Mouse (Mus musculus) midbrain, embryonic 16.5 days (tissue): ENCODE results near the gene Slc9a3r1. TPM values are rescaled to one million over a fixed set of nuclear protein-coding genes. Genes with fewer than 3 reads are reported as not detected.

Source experiments
- ATAC-seq: fragments of 200-750 bp; cut with Nextera tagmentation; 2 replicates; pipeline ENCODE4 v1.8.0; 2017; ENCODE audit warnings: moderate TSS enrichment
- H3K27ac ChIP-seq: fragments of 300-500 bp; sonication (generic); 2 replicates; pipeline ENCODE4 v1.5.1; 2014; ENCODE audit warnings: mild to moderate bottlenecking, low read length, mixed read lengths
- H3K27me3 ChIP-seq: fragments of 300-500 bp; sonication (generic); 2 replicates; pipeline ENCODE4 v1.6.1; 2014; ENCODE audit warnings: low read depth, low read length, mixed read lengths; ENCODE audit not compliant: control insufficient read depth, insufficient read depth
- H3K36me3 ChIP-seq: fragments of 300-500 bp; sonication (generic); 2 replicates; pipeline ENCODE4 v1.6.1; 2014; ENCODE audit warnings: mild to moderate bottlenecking, low read length, moderate library complexity, mixed read lengths; ENCODE audit not compliant: control insufficient read depth, insufficient read depth
- H3K4me1 ChIP-seq: fragments of 300-500 bp; sonication (generic); 2 replicates; pipeline ENCODE4 v1.6.1; 2014; ENCODE audit warnings: mild to moderate bottlenecking, low read length, mixed read lengths; ENCODE audit not compliant: control insufficient read depth, insufficient read depth
- H3K4me2 ChIP-seq: fragments of 300-500 bp; sonication (generic); 2 replicates; pipeline ENCODE4 v1.6.1; 2014; ENCODE audit warnings: mild to moderate bottlenecking, low read length, mixed read lengths
- H3K4me3 ChIP-seq: fragments of 300-500 bp; sonication (generic); 2 replicates; pipeline ENCODE4 v1.5.1; 2014; ENCODE audit warnings: low read depth, mild to moderate bottlenecking, low read length, moderate library complexity, mixed read lengths
- H3K9ac ChIP-seq: fragments of 300-500 bp; sonication (generic); 2 replicates; pipeline ENCODE4 v1.6.1; 2014; ENCODE audit warnings: low read depth, low read length, mixed read lengths
- H3K9me3 ChIP-seq: fragments of 300-500 bp; sonication (generic); replicated peaks from 2 replicates; pipeline ENCODE4 v1.6.1; 2014; ENCODE audit warnings: mild to moderate bottlenecking, low read length, mixed read lengths; ENCODE audit not compliant: control insufficient read depth, poor library complexity, severe bottlenecking
- WGBS: fragments of 180-500 bp; shearing (Covaris S2); extraction: QIAGEN DNeasy Blood & Tissue Kit; methylation state at CpG from one replicate; pipeline ENCODE4 v1.1.7; 2014; 5-methylcytosine and 5-hydroxymethylcytosine counted together
- polyA plus RNA-seq: library from polyadenylated mRNA; unstranded; fragments of >200 nt; fragmentation: Nextera tagmentation; extraction: Ambion mirVana; gene quantifications from 2 replicates; pipeline ENCODE4 v1.2.1, GENCODE M21; 2015

Gene Slc9a3r1
- 47.5 and 57.5 TPM in 2 replicates for polyA plus RNA-seq

- Histone ChIP-seq H3K9me3 (peaks cover 4% of the 10 kb centered on the region; the same call in 1 of the 2 replicates), H3K4me1 (peaks cover 19% of the 10 kb centered on the region), H3K4me3 (peak within 1 kb of the TSS; percentile 49), H3K27me3 (peaks cover 42% of the 10 kb centered on the region), H3K9ac (peak within 1 kb of the TSS; percentile 32), H3K4me2 (peak within 1 kb of the TSS; percentile 64), H3K36me3 (no peaks in the 10 kb centered on the region), H3K27ac (peak within 1 kb of the TSS; percentile 58; the same call in 1 of the 2 replicates)
- under 1% methylated on average over 46 of the region's 47 CpGs for WGBS
- ATAC-seq: peak; percentile 91
These were observed at the start of gene Slc9a3r1 for GRCm38 (mm10) chr11:115162832-115163480. Gene Slc9a3r1, plus strand, starts transcription at chr11:115163341.

GRCm38 (mm10) chr11:115119409-115119808 is 43.7 kb upstream of the Slc9a3r1 start:
- 82% methylated on average over 9 of the region's 9 CpGs for WGBS
- H3K27me3 ChIP-seq: no peaks in the 10 kb centered on the region
- H3K36me3 ChIP-seq: no peaks in the 10 kb centered on the region
- no peaks in the 10 kb centered on the region for H3K4me1 ChIP-seq
- no peak overlapping the region for H3K9ac ChIP-seq
- no peak overlapping the region for H3K4me2 ChIP-seq
- H3K27ac ChIP-seq: no peak overlapping the region
- ATAC-seq: no peak
- H3K4me3 ChIP-seq: no peak overlapping the region
- H3K9me3 ChIP-seq: no peaks in the 10 kb centered on the region

GRCm38 (mm10) chr11:115128483-115128882 is 34.7 kb upstream of the Slc9a3r1 start:
- no peaks in the 10 kb centered on the region for H3K27me3 ChIP-seq
- ATAC-seq: no peak
- no peak overlapping the region for H3K27ac ChIP-seq
- 82% methylated on average over 4 of the region's 4 CpGs for WGBS
- H3K36me3 ChIP-seq: no peaks in the 10 kb centered on the region
- H3K9ac ChIP-seq: no peak overlapping the region
- no peak overlapping the region for H3K4me3 ChIP-seq
- no peak overlapping the region for H3K4me2 ChIP-seq
- H3K4me1 ChIP-seq: no peaks in the 10 kb centered on the region
- no peaks in the 10 kb centered on the region for H3K9me3 ChIP-seq

- Histone ChIP-seq H3K4me1 (no peaks in the 10 kb centered on the region), H3K36me3 (no peaks in the 10 kb centered on the region), H3K4me3 (no peak overlapping the region), H3K9me3 (no peaks in the 10 kb centered on the region), H3K9ac (no peak overlapping the region), H3K27me3 (no peaks in the 10 kb centered on the region), H3K4me2 (no peak overlapping the region), H3K27ac (no peak overlapping the region)
- 89% methylated on average over 13 of the region's 13 CpGs for WGBS
- no peak for ATAC-seq
These were observed 33.5 kb upstream of the Slc9a3r1 start for GRCm38 (mm10) chr11:115129508-115130126.

- H3K36me3 ChIP-seq: no peaks in the 10 kb centered on the region
- H3K9ac ChIP-seq: no peak overlapping the region
- H3K4me1 ChIP-seq: no peaks in the 10 kb centered on the region
- WGBS: 86% methylated on average over 8 of the region's 8 CpGs
- H3K27me3 ChIP-seq: no peaks in the 10 kb centered on the region
- H3K27ac ChIP-seq: no peak overlapping the region
- no peaks in the 10 kb centered on the region for H3K9me3 ChIP-seq
- no peak for ATAC-seq
- H3K4me2 ChIP-seq: no peak overlapping the region
- H3K4me3 ChIP-seq: no peak overlapping the region
These were observed 31.3 kb upstream of the Slc9a3r1 start for GRCm38 (mm10) chr11:115131768-115132381.

GRCm38 (mm10) chr11:115133800-115134199 is 29.3 kb upstream of the Slc9a3r1 start, which contains the start of gene Cd300lf:
Gene Cd300lf, minus strand, starts transcription at chr11:115133992.
- H3K9me3 ChIP-seq: no peaks in the 10 kb centered on the region
- no peaks in the 10 kb centered on the region for H3K36me3 ChIP-seq
- no peak within 1 kb of the TSS for H3K4me2 ChIP-seq
- H3K9ac ChIP-seq: no peak within 1 kb of the TSS
- H3K27ac ChIP-seq: no peak within 1 kb of the TSS
- no peaks in the 10 kb centered on the region for H3K4me1 ChIP-seq
- WGBS: 83% methylated on average over 8 of the region's 8 CpGs
- no peaks in the 10 kb centered on the region for H3K27me3 ChIP-seq
- no peak within 1 kb of the TSS for H3K4me3 ChIP-seq
- ATAC-seq: no peak

- Histone ChIP-seq H3K4me2 (no peak overlapping the region), H3K9ac (no peak overlapping the region), H3K9me3 (no peaks in the 10 kb centered on the region), H3K27me3 (no peaks in the 10 kb centered on the region), H3K36me3 (no peaks in the 10 kb centered on the region), H3K4me1 (no peaks in the 10 kb centered on the region), H3K4me3 (no peak overlapping the region), H3K27ac (no peak overlapping the region)
- no peak for ATAC-seq
- 87% methylated on average over 5 of the region's 5 CpGs for WGBS
These were observed 24.4 kb upstream of the Slc9a3r1 start for GRCm38 (mm10) chr11:115138597-115139262.

GRCm38 (mm10) chr11:115141970-115142369 is 21.2 kb upstream of the Slc9a3r1 start:
- WGBS: 91% methylated on average over 2 of the region's 2 CpGs
- Histone ChIP-seq H3K4me1 (no peaks in the 10 kb centered on the region), H3K36me3 (no peaks in the 10 kb centered on the region), H3K27ac (no peak overlapping the region), H3K27me3 (no peaks in the 10 kb centered on the region), H3K4me3 (no peak overlapping the region), H3K4me2 (no peak overlapping the region), H3K9ac (no peak overlapping the region), H3K9me3 (no peaks in the 10 kb centered on the region)
- no peak for ATAC-seq
